ENCODE assay signal across 13 mouse cellular contexts in genomic region chr15:87686415-87687040, GRCm38 (mm10).
A peak's percentile ranks its signal among the peaks of the same experiment; 100 is the strongest.
DNase-seq lines count a peak whose midpoint lies in the region; ATAC-seq and TF ChIP-seq lines count a peak whose summit lies in the region.
"Had no signal": no experiment of that assay in that cellular context is flagged by ENCODE, and none has a peak within 500 bp of the region (broad histone marks: within the 10 kb centered on the region; RNA-seq: fewer than 3 reads in every experiment).

No protein-coding gene starts in this region.

- no peak overlapping the region for H3K4me3 ChIP-seq in heart, embryonic 14.5 days (ENCODE audit: control insufficient read depth in 1 of 2, insufficient read depth in 1 of 2, low read depth in 1 of 2, low read length in 2 of 2)
- H3K4me3 ChIP-seq in forebrain, postnatal 0 days (ENCODE audit: low read depth, low read length): no peak overlapping the region
- no peak overlapping the region for H3K4me3 ChIP-seq in hindbrain, embryonic 16.5 days (ENCODE audit: low read length)
- H3K4me3 ChIP-seq in midbrain, postnatal 0 days (ENCODE audit: low read depth, low read length): no peak overlapping the region

- no peaks in the 10 kb centered on the region for H3K9me3 ChIP-seq in heart, embryonic 14.5 days (ENCODE audit: control insufficient read depth, low read length)
- no peaks in the 10 kb centered on the region for H3K9me3 ChIP-seq in forebrain, postnatal 0 days (ENCODE audit: low read length)
- no peaks in the 10 kb centered on the region for H3K9me3 ChIP-seq in hindbrain, embryonic 16.5 days (ENCODE audit: control insufficient read depth, low read length)
- H3K9me3 ChIP-seq in midbrain, postnatal 0 days (ENCODE audit: low read length): no peaks in the 10 kb centered on the region

- no peak for TF ChIP-seq CTCF in forebrain, postnatal 0 days (IDR thresholded peaks at IDR 0.05; ENCODE audit: low read depth)
- TF ChIP-seq CTCF in midbrain, postnatal 0 days (IDR thresholded peaks at IDR 0.05): no peak

- no peaks in the 10 kb centered on the region for H3K27me3 ChIP-seq in heart, embryonic 14.5 days (ENCODE audit: control insufficient read depth, insufficient read depth, low read length)
- H3K27me3 ChIP-seq in forebrain, postnatal 0 days (ENCODE audit: insufficient read depth, low read length): no peaks in the 10 kb centered on the region
- H3K27me3 ChIP-seq in hindbrain, embryonic 16.5 days (replicated peaks; ENCODE audit: control insufficient read depth, insufficient read depth, low read length): no peaks in the 10 kb centered on the region
- H3K27me3 ChIP-seq in midbrain, postnatal 0 days (ENCODE audit: insufficient read depth, low read length): no peaks in the 10 kb centered on the region
- H3K27me3 ChIP-seq: CH12.LX, Patski had no signal

- no peak for DNase-seq in heart, postnatal 36 days
- no peak for DNase-seq in forebrain, postnatal 0 days
- DNase-seq in midbrain, postnatal 0 days (ENCODE audit: low spot score): no peak
- DNase-seq in layer of hippocampus, postnatal 14 days (ENCODE audit: low spot score in 2 of 2): no peak
- no peak for DNase-seq in layer of hippocampus, adult 9-11 months
- DNase-seq: gastrocnemius, postnatal 36 days had no signal

- intact Hi-C loops in heart, postnatal 36 days (cut with DNase I): no loop called here

- H3K27ac ChIP-seq in heart, embryonic 14.5 days (replicated peaks in 1 of 2; ENCODE audit: control insufficient read depth in 1 of 2, insufficient read depth in 1 of 2, low read depth in 2 of 2, low read length in 2 of 2): no peak overlapping the region
- H3K27ac ChIP-seq in forebrain, postnatal 0 days (ENCODE audit: low read depth, low read length): no peak overlapping the region
- peak overlapping the region; percentile 30; the same call in 1 of the 2 replicates for H3K27ac ChIP-seq in hindbrain, embryonic 16.5 days (ENCODE audit: low read depth, low read length)
- no peak overlapping the region for H3K27ac ChIP-seq in midbrain, postnatal 0 days (ENCODE audit: low read depth, low read length)
- H3K27ac ChIP-seq: liver, embryonic 14.5 days; macrophage had no signal

- WGBS in heart, embryonic 14.5 days: 46% methylated on average over 10 of the region's 10 CpGs
- WGBS in forebrain, postnatal 0 days: 53% methylated on average over 10 of the region's 10 CpGs
- 40% methylated on average over 10 of the region's 10 CpGs for WGBS in hindbrain, embryonic 16.5 days
- WGBS in midbrain, postnatal 0 days: 45% methylated on average over 10 of the region's 10 CpGs

- no peaks in the 10 kb centered on the region for H3K36me3 ChIP-seq in heart, embryonic 14.5 days (ENCODE audit: control insufficient read depth, insufficient read depth, low read length)
- H3K36me3 ChIP-seq in forebrain, postnatal 0 days (ENCODE audit: insufficient read depth): no peaks in the 10 kb centered on the region
- no peaks in the 10 kb centered on the region for H3K36me3 ChIP-seq in hindbrain, embryonic 16.5 days (ENCODE audit: control insufficient read depth, insufficient read depth, low read length)
- H3K36me3 ChIP-seq in midbrain, postnatal 0 days (ENCODE audit: insufficient read depth, low read length): peaks cover 9% of the 10 kb centered on the region

- H3K9ac ChIP-seq in heart, embryonic 14.5 days (ENCODE audit: low read length): no peak overlapping the region
- H3K9ac ChIP-seq in forebrain, postnatal 0 days: no peak overlapping the region
- no peak overlapping the region for H3K9ac ChIP-seq in hindbrain, embryonic 16.5 days (ENCODE audit: low read depth, low read length)
- no peak overlapping the region for H3K9ac ChIP-seq in midbrain, postnatal 0 days (replicated peaks; ENCODE audit: low read length, poor library complexity, severe bottlenecking)
- H3K9ac ChIP-seq: liver, embryonic 14.5 days had no signal

- peak; percentile 45; the same call in 1 of the 2 replicates for ATAC-seq in heart, embryonic 14.5 days (ENCODE audit: insufficient number of reproducible peaks, insufficient read depth, low FRiP score, low read depth)
- ATAC-seq in forebrain, postnatal 0 days: peak; percentile 62
- ATAC-seq in hindbrain, embryonic 16.5 days: peak; percentile 70
- ATAC-seq in midbrain, postnatal 0 days (ENCODE audit: low FRiP score): peak; percentile 34; the same call in 1 of the 2 replicates
- ATAC-seq: intestine, postnatal 0 days; Patski had no signal

- no peak overlapping the region for H3K4me2 ChIP-seq in heart, embryonic 14.5 days (ENCODE audit: low read length)
- no peak overlapping the region for H3K4me2 ChIP-seq in forebrain, postnatal 0 days (ENCODE audit: low read depth)
- no peak overlapping the region for H3K4me2 ChIP-seq in hindbrain, embryonic 16.5 days (ENCODE audit: low read length)
- H3K4me2 ChIP-seq in midbrain, postnatal 0 days (ENCODE audit: low read depth, low read length, poor library complexity, severe bottlenecking): no peak overlapping the region

- peaks cover 2 to 5% of the 10 kb centered on the region in 2 experiments; a peak in 1 of 4 replicates for H3K4me1 ChIP-seq in heart, embryonic 14.5 days (ENCODE audit: control insufficient read depth in 2 of 2, insufficient read depth in 2 of 2, low read length in 2 of 2)
- H3K4me1 ChIP-seq in forebrain, postnatal 0 days (ENCODE audit: insufficient read depth): peaks cover 3% of the 10 kb centered on the region; the same call in 1 of the 2 replicates
- H3K4me1 ChIP-seq in hindbrain, embryonic 16.5 days (ENCODE audit: control insufficient read depth, insufficient read depth, low read depth, low read length): peaks cover 16% of the 10 kb centered on the region
- peaks cover 10% of the 10 kb centered on the region; the same call in 1 of the 2 replicates for H3K4me1 ChIP-seq in midbrain, postnatal 0 days (ENCODE audit: insufficient read depth, low read length)
